ENCODE assay signal across 11 mouse cellular contexts in genomic region chr15:102460971-102461370, GRCm38 (mm10). TPM values are rescaled to one million over a fixed set of nuclear protein-coding genes. Genes with fewer than 3 reads are reported as not detected.
DNase-seq lines count a peak whose midpoint lies in the region; ATAC-seq lines count a peak whose summit lies in the region.
"Had no signal": no experiment of that assay in that cellular context is flagged by ENCODE, and none has a peak within 500 bp of the region (broad histone marks: within the 10 kb centered on the region; RNA-seq: fewer than 3 reads in every experiment).

No protein-coding gene starts in this region.

- peaks cover 15% of the 10 kb centered on the region for H3K36me3 ChIP-seq in hindbrain, embryonic 13.5 days
- 0 out of 2 replicates have a peak, but pooled peaks cover 7% of the 10 kb centered on the region for H3K36me3 ChIP-seq in hindbrain, embryonic 12.5 days
- peaks cover 17% of the 10 kb centered on the region; the same call in 1 of the 2 replicates for H3K36me3 ChIP-seq in heart, embryonic 12.5 days

- H3K27me3 ChIP-seq in hindbrain, embryonic 13.5 days, result no peaks in the 10 kb centered on the region
- no peaks in the 10 kb centered on the region for H3K27me3 ChIP-seq in hindbrain, embryonic 12.5 days
- H3K27me3 ChIP-seq in heart, embryonic 12.5 days (replicated peaks), result no peaks in the 10 kb centered on the region

- no peak overlapping the region for H3K4me2 ChIP-seq in hindbrain, embryonic 13.5 days
- no peak overlapping the region for H3K4me2 ChIP-seq in hindbrain, embryonic 12.5 days (replicated peaks)
- peak overlapping the region; percentile 66 for H3K4me2 ChIP-seq in heart, embryonic 12.5 days

- no peak overlapping the region; the same call in 1 of the 2 replicates for H3K27ac ChIP-seq in hindbrain, embryonic 13.5 days
- H3K27ac ChIP-seq in hindbrain, embryonic 12.5 days, result no peak overlapping the region
- peak overlapping the region; percentile 64; the same call in 1 of the 2 replicates for H3K27ac ChIP-seq in heart, embryonic 12.5 days (ENCODE audit: poor library complexity, severe bottlenecking)
- H3K27ac ChIP-seq: hindbrain, postnatal 0 days had no signal

- no peak overlapping the region for H3K4me3 ChIP-seq in hindbrain, embryonic 13.5 days
- H3K4me3 ChIP-seq in hindbrain, embryonic 12.5 days, result no peak overlapping the region
- peak overlapping the region; percentile 56 for H3K4me3 ChIP-seq in heart, embryonic 12.5 days

- H3K4me1 ChIP-seq in hindbrain, embryonic 13.5 days (replicated peaks), result peaks cover 31% of the 10 kb centered on the region
- H3K4me1 ChIP-seq in hindbrain, embryonic 12.5 days, result peaks cover 20% of the 10 kb centered on the region
- peaks cover 19% of the 10 kb centered on the region for H3K4me1 ChIP-seq in heart, embryonic 12.5 days (replicated peaks)

- 0 out of 2 replicates have a peak overlapping the region, but pooled peaks have one; percentile 24 for H3K9ac ChIP-seq in hindbrain, embryonic 13.5 days
- no peak overlapping the region for H3K9ac ChIP-seq in hindbrain, embryonic 12.5 days
- 0 out of 2 replicates have a peak overlapping the region, but pooled peaks have one; percentile 5 for H3K9ac ChIP-seq in heart, embryonic 12.5 days

- 66% methylated on average over 4 of the region's 4 CpGs for WGBS in hindbrain, embryonic 13.5 days
- WGBS in hindbrain, embryonic 12.5 days, result 72% methylated on average over 4 of the region's 4 CpGs
- WGBS in heart, embryonic 12.5 days, result 51% methylated on average over 4 of the region's 4 CpGs

- H3K9me3 ChIP-seq in hindbrain, embryonic 13.5 days, result no peaks in the 10 kb centered on the region
- H3K9me3 ChIP-seq in hindbrain, embryonic 12.5 days (replicated peaks), result no peaks in the 10 kb centered on the region
- H3K9me3 ChIP-seq in heart, embryonic 12.5 days (replicated peaks), result no peaks in the 10 kb centered on the region

- ATAC-seq in hindbrain, embryonic 13.5 days (ENCODE audit: low FRiP score), result no peak
- ATAC-seq in hindbrain, embryonic 12.5 days (ENCODE audit: low FRiP score), result no peak
- peak; percentile 58; the same call in 1 of the 2 replicates for ATAC-seq in heart, embryonic 12.5 days (ENCODE audit: insufficient number of reproducible peaks, low FRiP score)
- peak; percentile 43 for ATAC-seq in megakaryocyte, adult 5-6 weeks (ENCODE audit: poor library complexity, severe bottlenecking)
- ATAC-seq: forebrain, embryonic 14.5 days; hindbrain, postnatal 0 days had no signal

- DNase-seq in MN1 (ENCODE audit: low spot score), result peak; percentile 93
- DNase-seq in right cerebral cortex, adult 18-20 months, result no peak
- no peak for DNase-seq in cerebellum, postnatal 10 days
- DNase-seq in spleen, postnatal 10 days (ENCODE audit: low spot score in 2 of 2), result no peak

RNA-seq across cellular contexts. Expression of gene Prr13, which starts 2.1 kb away (rescaled TPM):
- polyA plus RNA-seq in hindbrain, embryonic 13.5 days (2015; fragmentation: Nextera tagmentation; extraction: Ambion mirVana), result 107 and 109 TPM in 2 replicates
- 89.7 and 91.3 TPM in 2 replicates for polyA plus RNA-seq in hindbrain, embryonic 12.5 days (2016; fragmentation: Nextera tagmentation; extraction: Ambion mirVana)
- 116 and 119 TPM in 2 replicates for polyA plus RNA-seq in heart, embryonic 12.5 days (2016; fragmentation: Nextera tagmentation; extraction: Ambion mirVana)
- total RNA-seq in megakaryocyte, adult 5-6 weeks (2015), result 306 and 344 TPM in 2 replicates
- 197 and 215 TPM in 2 replicates for total RNA-seq in megakaryocyte, adult 5-6 weeks (2017)

RNA-seq across cellular contexts. Expression of gene Pcbp2, which starts 9.4 kb away (rescaled TPM):
- 148 and 150 TPM in 2 replicates for polyA plus RNA-seq in hindbrain, embryonic 13.5 days (2015; fragmentation: Nextera tagmentation; extraction: Ambion mirVana)
- polyA plus RNA-seq in hindbrain, embryonic 12.5 days (2016; fragmentation: Nextera tagmentation; extraction: Ambion mirVana), result 153 and 161 TPM in 2 replicates
- 134 and 142 TPM in 2 replicates for polyA plus RNA-seq in heart, embryonic 12.5 days (2016; fragmentation: Nextera tagmentation; extraction: Ambion mirVana)
- 705 and 801 TPM in 2 replicates for total RNA-seq in megakaryocyte, adult 5-6 weeks (2015)
- total RNA-seq in megakaryocyte, adult 5-6 weeks (2017), result 156 and 205 TPM in 2 replicates

RNA-seq across cellular contexts. Expression of gene Amhr2, which starts 15.8 kb away (rescaled TPM):
- 0.14 and 0.40 TPM in 2 replicates for polyA plus RNA-seq in hindbrain, embryonic 13.5 days (2015; fragmentation: Nextera tagmentation; extraction: Ambion mirVana)
- polyA plus RNA-seq in hindbrain, embryonic 12.5 days (2016; fragmentation: Nextera tagmentation; extraction: Ambion mirVana), result 0.23 TPM in 1 of 2 replicates, not detected in the other
- polyA plus RNA-seq in heart, embryonic 12.5 days (2016; fragmentation: Nextera tagmentation; extraction: Ambion mirVana), result 0.38 and 0.71 TPM in 2 replicates
- total RNA-seq in megakaryocyte, adult 5-6 weeks (2015), result not detected in 2 replicates
- total RNA-seq in megakaryocyte, adult 5-6 weeks (2017), result not detected in 2 replicates

RNA-seq across cellular contexts. Expression of gene Gm10337, which starts 42.6 kb away (rescaled TPM):
- 6.3 and 17.2 TPM in 2 replicates for polyA plus RNA-seq in hindbrain, embryonic 13.5 days (2015; fragmentation: Nextera tagmentation; extraction: Ambion mirVana)
- 4.3 and 6.6 TPM in 2 replicates for polyA plus RNA-seq in hindbrain, embryonic 12.5 days (2016; fragmentation: Nextera tagmentation; extraction: Ambion mirVana)
- not detected in 2 replicates for polyA plus RNA-seq in heart, embryonic 12.5 days (2016; fragmentation: Nextera tagmentation; extraction: Ambion mirVana)
- total RNA-seq in megakaryocyte, adult 5-6 weeks (2015), result not detected in 2 replicates
- total RNA-seq in megakaryocyte, adult 5-6 weeks (2017), result not detected in 2 replicates
- total RNA-seq: hindbrain, postnatal 0 days had no signal
- polyA plus RNA-seq: forebrain, embryonic 14.5 days; lung, embryonic 16.5 days had no signal

RNA-seq across cellular contexts. Expression of gene Sp1, which starts 55.0 kb away (rescaled TPM):
- 4.6 and 6.0 TPM in 2 replicates for polyA plus RNA-seq in hindbrain, embryonic 13.5 days (2015; fragmentation: Nextera tagmentation; extraction: Ambion mirVana)
- polyA plus RNA-seq in hindbrain, embryonic 12.5 days (2016; fragmentation: Nextera tagmentation; extraction: Ambion mirVana), result 9.1 and 9.3 TPM in 2 replicates
- polyA plus RNA-seq in heart, embryonic 12.5 days (2016; fragmentation: Nextera tagmentation; extraction: Ambion mirVana), result 6.9 and 7.3 TPM in 2 replicates
- 68.3 and 71.8 TPM in 2 replicates for total RNA-seq in megakaryocyte, adult 5-6 weeks (2015)
- 64.1 and 72.2 TPM in 2 replicates for total RNA-seq in megakaryocyte, adult 5-6 weeks (2017)

Comparison
In these comparisons a context has a peak if more than half of its experiments do, and no peak if none do; other contexts are left out.
1. ATAC-seq: peak in heart, embryonic 12.5 days (single experiment) and megakaryocyte, adult 5-6 weeks (single experiment); none in hindbrain, embryonic 13.5 days (single experiment) and hindbrain, embryonic 12.5 days (single experiment).